Mouse (Mus musculus) lung, postnatal 10 days (tissue): Measurements from ENCODE around the gene Tnfrsf1b.

ENCODE experiments used
- DNase-seq: peaks from one replicate; pipeline ENCODE4 v3.0.0; 2021

Gene Tnfrsf1b

GRCm38 (mm10) chr4:145256144-145256543, 9.5 kb upstream of the Tnfrsf1b start:
- no peak for DNase-seq

- DNase-seq, result peak; percentile 45
Observed at GRCm38 (mm10) chr4:145254418-145254817, 7.7 kb upstream of the Tnfrsf1b start.

- DNase-seq, result no peak
Observed at GRCm38 (mm10) chr4:145252611-145253010, 5.9 kb upstream of the Tnfrsf1b start.

- DNase-seq, result no peak
Observed at GRCm38 (mm10) chr4:145251546-145251945, 4.9 kb upstream of the Tnfrsf1b start.

GRCm38 (mm10) chr4:145250002-145250401, 3.3 kb upstream of the Tnfrsf1b start:
- DNase-seq, result no peak

GRCm38 (mm10) chr4:145247556-145247955, 886 bp upstream of the Tnfrsf1b start:
- DNase-seq, result no peak

GRCm38 (mm10) chr4:145245581-145245980, 1.1 kb downstream of the Tnfrsf1b start:
- no peak for DNase-seq

GRCm38 (mm10) chr4:145244676-145245075, 2.0 kb downstream of the Tnfrsf1b start:
- no peak for DNase-seq

GRCm38 (mm10) chr4:145242719-145243350, 3.8 kb downstream of the Tnfrsf1b start:
- DNase-seq, result no peak

- DNase-seq, result peak; percentile 35
Observed at GRCm38 (mm10) chr4:145240723-145241231, 5.9 kb downstream of the Tnfrsf1b start.

GRCm38 (mm10) chr4:145239049-145239830, 7.4 kb downstream of the Tnfrsf1b start:
- DNase-seq, result peak; percentile 88

- no peak for DNase-seq
Observed at GRCm38 (mm10) chr4:145236027-145236426, 10.6 kb downstream of the Tnfrsf1b start.

GRCm38 (mm10) chr4:145233487-145234228, 13.0 kb downstream of the Tnfrsf1b start:
- peak; percentile 55 for DNase-seq

GRCm38 (mm10) chr4:145231732-145232131, 14.9 kb downstream of the Tnfrsf1b start:
- DNase-seq, result no peak

GRCm38 (mm10) chr4:145230647-145231046, 16.0 kb downstream of the Tnfrsf1b start:
- no peak for DNase-seq

GRCm38 (mm10) chr4:145229524-145230163, 17.0 kb downstream of the Tnfrsf1b start:
- DNase-seq, result peak; percentile 50

- DNase-seq, result no peak
Observed at GRCm38 (mm10) chr4:145229051-145229450, 17.6 kb downstream of the Tnfrsf1b start.

GRCm38 (mm10) chr4:145224613-145225012, 22.1 kb downstream of the Tnfrsf1b start:
- no peak for DNase-seq

- DNase-seq, result no peak
Observed at GRCm38 (mm10) chr4:145222064-145222463, 24.6 kb downstream of the Tnfrsf1b start.

GRCm38 (mm10) chr4:145221379-145221778, 25.3 kb downstream of the Tnfrsf1b start:
- DNase-seq, result no peak

- DNase-seq, result no peak
Observed at GRCm38 (mm10) chr4:145220001-145220400, 26.7 kb downstream of the Tnfrsf1b start.

- DNase-seq, result peak; percentile 53
Observed at GRCm38 (mm10) chr4:145219240-145219985, 27.3 kb downstream of the Tnfrsf1b start.
